Mouse (Mus musculus): ENCODE data around the gene Isoc2a. TPM values are rescaled to one million over a fixed set of nuclear protein-coding genes. Genes with fewer than 3 reads are reported as not detected.
A peak's percentile ranks its signal among the peaks of the same experiment; 100 is the strongest.

Isoc2a gene
- 1.3 and 2.4 TPM in 2 replicates for polyA plus RNA-seq (2012)

GRCm38 (mm10) chr7:4876753-4877221, at the start of gene Isoc2a:
Gene Isoc2a, plus strand, starts transcription at chr7:4877153.
- H3K4me3 ChIP-seq (replicated peaks): peak within 1 kb of the TSS; percentile 69
- H3K9me3 ChIP-seq (ENCODE audit: control insufficient read depth, low read length): peaks cover under 1% of the 10 kb centered on the region
- H3K27me3 ChIP-seq (ENCODE audit: control insufficient read depth): no peaks in the 10 kb centered on the region
- H3K4me1 ChIP-seq (ENCODE audit: control insufficient read depth): peaks cover 39% of the 10 kb centered on the region
- TF ChIP-seq GATA1 (IDR thresholded peaks at IDR 0.05; ENCODE audit: low read length) (peak; percentile 77), TAL1 (IDR thresholded peaks at IDR 0.05; ENCODE audit: low read length) (peak; percentile 61)
- peaks cover under 1% of the 10 kb centered on the region for H3K36me3 ChIP-seq (ENCODE audit: control insufficient read depth)

- Histone ChIP-seq H3K9me3 (ENCODE audit: control insufficient read depth, low read length) (no peaks in the 10 kb centered on the region), H3K27me3 (ENCODE audit: control insufficient read depth) (peaks cover 44% of the 10 kb centered on the region), H3K36me3 (ENCODE audit: control insufficient read depth) (no peaks in the 10 kb centered on the region), H3K4me3 (replicated peaks) (no peak overlapping the region), H3K4me1 (ENCODE audit: control insufficient read depth) (peaks cover 4% of the 10 kb centered on the region)
- TF ChIP-seq TAL1 (IDR thresholded peaks at IDR 0.05; ENCODE audit: low read length) (no peak), GATA1 (IDR thresholded peaks at IDR 0.05; ENCODE audit: low read length) (no peak)
Measured at GRCm38 (mm10) chr7:4830476-4830875, 46.5 kb upstream of the Isoc2a start.

GRCm38 (mm10) chr7:4835631-4836327, 41.2 kb upstream of the Isoc2a start:
- no peak overlapping the region for H3K4me3 ChIP-seq (replicated peaks)
- H3K36me3 ChIP-seq (ENCODE audit: control insufficient read depth): no peaks in the 10 kb centered on the region
- H3K4me1 ChIP-seq (ENCODE audit: control insufficient read depth): no peaks in the 10 kb centered on the region
- H3K27me3 ChIP-seq (ENCODE audit: control insufficient read depth): peaks cover 80% of the 10 kb centered on the region
- no peak for TF ChIP-seq TAL1 (IDR thresholded peaks at IDR 0.05; ENCODE audit: low read length)
- no peak for TF ChIP-seq GATA1 (IDR thresholded peaks at IDR 0.05; ENCODE audit: low read length)
- H3K9me3 ChIP-seq (ENCODE audit: control insufficient read depth, low read length): no peaks in the 10 kb centered on the region

- TF ChIP-seq GATA1 (IDR thresholded peaks at IDR 0.05; ENCODE audit: low read length) (no peak), TAL1 (IDR thresholded peaks at IDR 0.05; ENCODE audit: low read length) (no peak)
- Histone ChIP-seq H3K4me1 (ENCODE audit: control insufficient read depth) (no peaks in the 10 kb centered on the region), H3K27me3 (ENCODE audit: control insufficient read depth) (peaks cover 76% of the 10 kb centered on the region), H3K9me3 (ENCODE audit: control insufficient read depth, low read length) (no peaks in the 10 kb centered on the region), H3K36me3 (ENCODE audit: control insufficient read depth) (no peaks in the 10 kb centered on the region), H3K4me3 (replicated peaks) (no peak overlapping the region)
Measured at GRCm38 (mm10) chr7:4836351-4836792, 40.6 kb upstream of the Isoc2a start.

- no peak overlapping the region for H3K4me3 ChIP-seq (replicated peaks)
- TF ChIP-seq TAL1 (IDR thresholded peaks at IDR 0.05; ENCODE audit: low read length) (no peak), GATA1 (IDR thresholded peaks at IDR 0.05; ENCODE audit: low read length) (no peak)
- peaks cover 82% of the 10 kb centered on the region for H3K27me3 ChIP-seq (ENCODE audit: control insufficient read depth)
- H3K9me3 ChIP-seq (ENCODE audit: control insufficient read depth, low read length): no peaks in the 10 kb centered on the region
- no peaks in the 10 kb centered on the region for H3K36me3 ChIP-seq (ENCODE audit: control insufficient read depth)
- H3K4me1 ChIP-seq (ENCODE audit: control insufficient read depth): no peaks in the 10 kb centered on the region
Measured at GRCm38 (mm10) chr7:4837639-4838038, 39.3 kb upstream of the Isoc2a start.

- no peaks in the 10 kb centered on the region for H3K4me1 ChIP-seq (ENCODE audit: control insufficient read depth)
- TF ChIP-seq GATA1 (IDR thresholded peaks at IDR 0.05; ENCODE audit: low read length): no peak
- no peak for TF ChIP-seq TAL1 (IDR thresholded peaks at IDR 0.05; ENCODE audit: low read length)
- H3K4me3 ChIP-seq (replicated peaks): no peak overlapping the region
- peaks cover 10% of the 10 kb centered on the region for H3K9me3 ChIP-seq (ENCODE audit: control insufficient read depth, low read length)
- peaks cover 85% of the 10 kb centered on the region for H3K27me3 ChIP-seq (ENCODE audit: control insufficient read depth)
- H3K36me3 ChIP-seq (ENCODE audit: control insufficient read depth): no peaks in the 10 kb centered on the region
Measured at GRCm38 (mm10) chr7:4842077-4842476, 34.9 kb upstream of the Isoc2a start.

- H3K4me3 ChIP-seq (replicated peaks): no peak overlapping the region
- TF ChIP-seq TAL1 (IDR thresholded peaks at IDR 0.05; ENCODE audit: low read length) (no peak), GATA1 (IDR thresholded peaks at IDR 0.05; ENCODE audit: low read length) (no peak)
- peaks cover 10% of the 10 kb centered on the region for H3K9me3 ChIP-seq (ENCODE audit: control insufficient read depth, low read length)
- H3K4me1 ChIP-seq (ENCODE audit: control insufficient read depth): no peaks in the 10 kb centered on the region
- peaks cover 79% of the 10 kb centered on the region for H3K27me3 ChIP-seq (ENCODE audit: control insufficient read depth)
- no peaks in the 10 kb centered on the region for H3K36me3 ChIP-seq (ENCODE audit: control insufficient read depth)
Measured at GRCm38 (mm10) chr7:4842634-4843131, 34.3 kb upstream of the Isoc2a start.

GRCm38 (mm10) chr7:4843604-4844244, 33.2 kb upstream of the Isoc2a start:
- H3K4me3 ChIP-seq (replicated peaks): no peak overlapping the region
- H3K36me3 ChIP-seq (ENCODE audit: control insufficient read depth): no peaks in the 10 kb centered on the region
- H3K27me3 ChIP-seq (ENCODE audit: control insufficient read depth): peaks cover 68% of the 10 kb centered on the region
- peaks cover 10% of the 10 kb centered on the region for H3K9me3 ChIP-seq (ENCODE audit: control insufficient read depth, low read length)
- no peak for TF ChIP-seq TAL1 (IDR thresholded peaks at IDR 0.05; ENCODE audit: low read length)
- TF ChIP-seq GATA1 (IDR thresholded peaks at IDR 0.05; ENCODE audit: low read length): no peak
- no peaks in the 10 kb centered on the region for H3K4me1 ChIP-seq (ENCODE audit: control insufficient read depth)

- H3K9me3 ChIP-seq (ENCODE audit: control insufficient read depth, low read length): peaks cover 10% of the 10 kb centered on the region
- H3K27me3 ChIP-seq (ENCODE audit: control insufficient read depth): peaks cover 62% of the 10 kb centered on the region
- H3K4me3 ChIP-seq (replicated peaks): no peak within 1 kb of the TSS
- no peak for TF ChIP-seq GATA1 (IDR thresholded peaks at IDR 0.05; ENCODE audit: low read length)
- no peak for TF ChIP-seq TAL1 (IDR thresholded peaks at IDR 0.05; ENCODE audit: low read length)
- H3K36me3 ChIP-seq (ENCODE audit: control insufficient read depth): no peaks in the 10 kb centered on the region
- no peaks in the 10 kb centered on the region for H3K4me1 ChIP-seq (ENCODE audit: control insufficient read depth)
Measured at GRCm38 (mm10) chr7:4844245-4844916, 32.6 kb upstream of the Isoc2a start, which contains the start of gene Shisa7. Gene Shisa7, minus strand, starts transcription at chr7:4844696.
